Mouse (Mus musculus) megakaryocyte, embryonic 14.5 days (primary cell): ENCODE data around the gene Rcan2.

Experiments
- FLI1 ChIP-seq: IDR thresholded peaks from 2 replicates; pipeline ENCODE4 v1.6.1; 2012; ENCODE audit warnings: low read length, inconsistent platforms, mixed read lengths
- GATA1 ChIP-seq: IDR thresholded peaks from 3 replicates; pipeline ENCODE4 v1.6.1; 2012; ENCODE audit warnings: mixed read lengths, low read length, inconsistent platforms, borderline replicate concordance

DNA sequence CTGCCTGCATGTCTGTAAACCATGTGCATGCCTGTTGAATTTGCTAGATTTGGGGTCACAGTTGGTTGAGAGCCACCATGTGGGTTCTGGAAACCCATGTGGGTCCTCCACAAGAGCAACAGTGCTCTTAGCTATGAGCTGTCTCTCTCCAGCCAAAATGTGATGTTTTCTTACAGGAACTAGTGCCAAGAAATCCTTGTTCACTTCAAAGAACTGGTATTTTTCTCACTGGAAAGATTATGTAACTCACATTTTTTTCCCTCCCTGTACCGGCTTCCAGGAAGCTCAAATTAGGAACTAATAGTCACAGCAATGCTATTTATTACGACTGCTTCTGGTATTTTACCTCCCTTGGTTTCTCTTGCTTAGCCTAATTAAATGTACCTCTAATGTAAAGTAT is 45.6 kb downstream of the Rcan2 start:
- TF ChIP-seq GATA1 (no peak), FLI1 (no peak)
